Mouse (Mus musculus) gastrocnemius, postnatal 4 days (tissue): ENCODE results near the gene Ppfia3. TPM values are rescaled to one million over a fixed set of nuclear protein-coding genes. Genes with fewer than 3 reads are reported as not detected.
A peak's percentile ranks its signal among the peaks of the same experiment; 100 is the strongest.

ENCODE experiments used
- DNase-seq, 2 experiments: peaks; one replicate each; pipeline ENCODE4 v3.0.0; 2021 to 2022; ENCODE audit warnings: low spot score in 2 of 2, mixed read lengths in 2 of 2
- total RNA-seq, 2 experiments: library from RNA; stranded (reverse); gene quantifications; 2 replicates each; pipeline ENCODE4 v1.2.3; 2021

The Ppfia3 gene
- total RNA-seq, 2 experiments from 2014 or later: 1.9 to 2.4 TPM

- no peak for DNase-seq
These were observed 11.3 kb downstream of the Ppfia3 start for GRCm38 (mm10) chr7:45355318-45356020.

GRCm38 (mm10) chr7:45353041-45353440, 13.8 kb downstream of the Ppfia3 start:
- no peak for DNase-seq

GRCm38 (mm10) chr7:45346905-45347304, 19.9 kb downstream of the Ppfia3 start:
- no peak for DNase-seq

GRCm38 (mm10) chr7:45343543-45343942, 23.3 kb downstream of the Ppfia3 start:
- DNase-seq: no peak

- DNase-seq: no peak
These were observed 24.7 kb downstream of the Ppfia3 start for GRCm38 (mm10) chr7:45342081-45342480.

- DNase-seq: peak; percentile 50 to 81
These were observed 25.5 kb downstream of the Ppfia3 start for GRCm38 (mm10) chr7:45341303-45341702.

- peak in 1 of 2 experiments; percentile 51 for DNase-seq
These were observed 26.1 kb downstream of the Ppfia3 start for GRCm38 (mm10) chr7:45340669-45341068.

GRCm38 (mm10) chr7:45340066-45340442, 26.8 kb downstream of the Ppfia3 start:
- DNase-seq: no peak

GRCm38 (mm10) chr7:45339410-45340065, 27.3 kb downstream of the Ppfia3 start:
- peak in 1 of 2 experiments; percentile 64 for DNase-seq

GRCm38 (mm10) chr7:45338161-45338911, 28.5 kb downstream of the Ppfia3 start:
- no peak for DNase-seq

- no peak for DNase-seq
These were observed 29.4 kb downstream of the Ppfia3 start for GRCm38 (mm10) chr7:45337469-45337868.

- DNase-seq: no peak
These were observed 30.5 kb downstream of the Ppfia3 start for GRCm38 (mm10) chr7:45336319-45336718.

GRCm38 (mm10) chr7:45335056-45335455, 31.8 kb downstream of the Ppfia3 start, which contains the start of gene Hrc:
Gene Hrc, plus strand, starts transcription at chr7:45335290.
- no peak for DNase-seq

GRCm38 (mm10) chr7:45334605-45335004, 32.2 kb downstream of the Ppfia3 start:
- no peak for DNase-seq

GRCm38 (mm10) chr7:45333431-45333982, 33.3 kb downstream of the Ppfia3 start, which contains the start of gene Trpm4:
Gene Trpm4, minus strand, starts transcription at chr7:45333780.
- peak; percentile 83 to 90 for DNase-seq

- peak in 1 of 2 experiments; percentile 62 for DNase-seq
These were observed 34.0 kb downstream of the Ppfia3 start for GRCm38 (mm10) chr7:45332685-45333425.

GRCm38 (mm10) chr7:45331502-45331901, 35.3 kb downstream of the Ppfia3 start:
- DNase-seq: no peak

GRCm38 (mm10) chr7:45328841-45329475, 37.9 kb downstream of the Ppfia3 start:
- DNase-seq: no peak

- no peak for DNase-seq
These were observed 41.0 kb downstream of the Ppfia3 start for GRCm38 (mm10) chr7:45325800-45326199.

- no peak for DNase-seq
These were observed 43.8 kb downstream of the Ppfia3 start for GRCm38 (mm10) chr7:45323069-45323468.
